Mouse (Mus musculus) cortical plate, adult 2 months (tissue): ENCODE results near the gene Prkch. TPM values are rescaled to one million over a fixed set of nuclear protein-coding genes. Genes with fewer than 3 reads are reported as not detected.

ENCODE experiments used
- H3K27ac ChIP-seq: fragments of 200-500 bp; 2 replicates; pipeline ENCODE4 v1.5.1; 2012; ENCODE audit warnings: low read length, control low read depth, inconsistent platforms; ENCODE audit not compliant: insufficient read depth
- H3K4me1 ChIP-seq: fragments of 200-500 bp; 2 replicates; pipeline ENCODE4 v1.6.1; 2011; ENCODE audit warnings: low read length; ENCODE audit not compliant: control insufficient read depth, insufficient read depth
- H3K4me3 ChIP-seq: fragments of 200-500 bp; 2 replicates; pipeline ENCODE4 v1.5.1; 2011; ENCODE audit warnings: mild to moderate bottlenecking, low read length, control low read depth; ENCODE audit not compliant: insufficient read depth
- CTCF ChIP-seq: fragments of 200-500 bp; IDR thresholded peaks from 2 replicates; pipeline ENCODE4 v1.5.1; 2011; ENCODE audit warnings: mild to moderate bottlenecking, control low read depth, low read length; ENCODE audit not compliant: insufficient read depth; ENCODE audit errors: extremely low read depth
- POLR2A ChIP-seq: fragments of 200-500 bp; IDR thresholded peaks from 2 replicates; pipeline ENCODE4 v1.6.1; 2011; ENCODE audit warnings: mild to moderate bottlenecking, low read length, control low read depth; ENCODE audit not compliant: insufficient read depth; ENCODE audit errors: extremely low read depth
- polyA plus RNA-seq: library from polyadenylated mRNA; depleted of rRNA; stranded (reverse); fragments of >200 nt; gene quantifications from 2 replicates; pipeline ENCODE4 v1.2.3, GENCODE M21; 2012

Prkch gene
- polyA plus RNA-seq, 1 experiment, result 5.3 TPM

GRCm38 (mm10) chr12:73776401-73776945, 191.9 kb downstream of the Prkch start:
- Histone ChIP-seq H3K4me3 (no peak overlapping the region), H3K27ac (no peak overlapping the region), H3K4me1 (no peaks in the 10 kb centered on the region)
- no peak for TF ChIP-seq POLR2A
- no peak for TF ChIP-seq CTCF

- H3K4me3 ChIP-seq, result no peak overlapping the region
- TF ChIP-seq CTCF, result no peak
- TF ChIP-seq POLR2A, result no peak
- H3K27ac ChIP-seq, result no peak overlapping the region
- H3K4me1 ChIP-seq, result no peaks in the 10 kb centered on the region
Measured at GRCm38 (mm10) chr12:73777673-73778072, 193.1 kb downstream of the Prkch start.

GRCm38 (mm10) chr12:73779332-73780231, 195.0 kb downstream of the Prkch start:
- TF ChIP-seq CTCF (no peak), POLR2A (no peak)
- no peak overlapping the region for H3K27ac ChIP-seq

GRCm38 (mm10) chr12:73781425-73782032, 196.9 kb downstream of the Prkch start:
- Histone ChIP-seq H3K4me3 (no peak overlapping the region), H3K4me1 (no peaks in the 10 kb centered on the region), H3K27ac (no peak overlapping the region)
- no peak for TF ChIP-seq POLR2A

More at GRCm38 (mm10) chr12:73779332-73780231, 195.0 kb downstream of the Prkch start:
- Histone ChIP-seq H3K4me1 (no peaks in the 10 kb centered on the region), H3K4me3 (no peak overlapping the region)

- Histone ChIP-seq H3K4me3 (no peak overlapping the region), H3K27ac (no peak overlapping the region), H3K4me1 (no peaks in the 10 kb centered on the region)
- no peak for TF ChIP-seq CTCF
- no peak for TF ChIP-seq POLR2A
Measured at GRCm38 (mm10) chr12:73786909-73787308, 202.3 kb downstream of the Prkch start.

- Histone ChIP-seq H3K4me3 (no peak overlapping the region), H3K4me1 (no peaks in the 10 kb centered on the region; the same call in 1 of the 2 replicates), H3K27ac (no peak overlapping the region)
- TF ChIP-seq CTCF, result no peak
- no peak for TF ChIP-seq POLR2A
Measured at GRCm38 (mm10) chr12:73788850-73789249, 204.3 kb downstream of the Prkch start.

GRCm38 (mm10) chr12:73790571-73791108, 206.0 kb downstream of the Prkch start:
- H3K27ac ChIP-seq, result no peak overlapping the region
- peaks cover 4% of the 10 kb centered on the region for H3K4me1 ChIP-seq
- TF ChIP-seq POLR2A, result no peak
- TF ChIP-seq CTCF, result no peak
- no peak overlapping the region for H3K4me3 ChIP-seq

- H3K27ac ChIP-seq, result no peak overlapping the region
- no peak overlapping the region for H3K4me3 ChIP-seq
- peaks cover 4% of the 10 kb centered on the region for H3K4me1 ChIP-seq
- no peak for TF ChIP-seq POLR2A
- TF ChIP-seq CTCF, result no peak
Measured at GRCm38 (mm10) chr12:73793216-73793615, 208.6 kb downstream of the Prkch start.

GRCm38 (mm10) chr12:73793744-73794143, 209.1 kb downstream of the Prkch start:
- H3K4me1 ChIP-seq, result peaks cover 4% of the 10 kb centered on the region
- TF ChIP-seq POLR2A, result no peak
- TF ChIP-seq CTCF, result no peak
- H3K4me3 ChIP-seq, result no peak overlapping the region
- no peak overlapping the region for H3K27ac ChIP-seq
